Mouse (Mus musculus) urinary bladder, postnatal 10 days (tissue): Measurements from ENCODE around the gene Gm12184.
"Not testable (repeated sequence)": the region's sequence is repeated elsewhere in the genome, so short reads cannot be mapped to it uniquely, and the experiment has no call there.

ENCODE experiments used
- DNase-seq: peaks from one replicate; pipeline ENCODE4 v3.0.0; 2022; ENCODE audit warnings: low spot score

Gm12184 gene

DNA sequence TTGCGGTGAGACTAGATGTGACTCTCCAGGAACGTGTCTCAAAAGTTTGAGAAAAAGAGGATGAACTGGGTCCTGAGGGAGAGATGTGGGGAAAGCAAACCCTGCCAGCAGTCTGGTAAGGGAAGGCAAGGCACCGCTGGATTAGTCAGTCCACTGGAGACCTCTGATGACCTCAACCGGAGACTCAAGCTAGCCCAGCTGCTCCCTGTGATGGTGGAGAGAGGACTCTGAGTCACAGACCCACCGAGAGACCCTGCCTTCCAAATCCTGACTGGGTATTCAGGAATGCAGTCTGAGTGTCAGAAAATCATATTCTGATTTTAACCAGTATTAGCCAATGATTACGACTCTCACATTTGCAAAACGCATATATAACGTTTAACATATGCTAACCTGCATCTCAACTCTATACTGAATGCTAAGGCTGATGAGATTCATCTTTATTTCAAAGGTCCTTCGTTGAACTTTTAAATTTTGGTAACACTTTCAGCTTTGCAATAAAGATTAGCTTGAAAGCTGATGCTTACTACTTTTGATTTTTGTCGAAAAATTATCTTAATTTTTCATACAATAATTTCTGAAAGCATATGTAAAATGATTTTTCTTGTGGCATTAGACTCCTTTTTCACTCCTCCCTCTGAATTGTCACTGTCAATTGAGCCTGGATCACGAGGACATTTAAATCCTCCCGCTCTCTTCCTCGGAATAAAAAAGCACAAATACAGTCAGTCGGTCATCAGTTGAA is 3.5 kb downstream of the Gm12184 start:
- no peak for DNase-seq

GRCm38 (mm10) chr11:48821299-48821698 is 5.2 kb downstream of the Gm12184 start:
- DNase-seq = not testable (repeated sequence)

- no peak for DNase-seq
These were observed 6.2 kb downstream of the Gm12184 start for GRCm38 (mm10) chr11:48820308-48820674.

DNA sequence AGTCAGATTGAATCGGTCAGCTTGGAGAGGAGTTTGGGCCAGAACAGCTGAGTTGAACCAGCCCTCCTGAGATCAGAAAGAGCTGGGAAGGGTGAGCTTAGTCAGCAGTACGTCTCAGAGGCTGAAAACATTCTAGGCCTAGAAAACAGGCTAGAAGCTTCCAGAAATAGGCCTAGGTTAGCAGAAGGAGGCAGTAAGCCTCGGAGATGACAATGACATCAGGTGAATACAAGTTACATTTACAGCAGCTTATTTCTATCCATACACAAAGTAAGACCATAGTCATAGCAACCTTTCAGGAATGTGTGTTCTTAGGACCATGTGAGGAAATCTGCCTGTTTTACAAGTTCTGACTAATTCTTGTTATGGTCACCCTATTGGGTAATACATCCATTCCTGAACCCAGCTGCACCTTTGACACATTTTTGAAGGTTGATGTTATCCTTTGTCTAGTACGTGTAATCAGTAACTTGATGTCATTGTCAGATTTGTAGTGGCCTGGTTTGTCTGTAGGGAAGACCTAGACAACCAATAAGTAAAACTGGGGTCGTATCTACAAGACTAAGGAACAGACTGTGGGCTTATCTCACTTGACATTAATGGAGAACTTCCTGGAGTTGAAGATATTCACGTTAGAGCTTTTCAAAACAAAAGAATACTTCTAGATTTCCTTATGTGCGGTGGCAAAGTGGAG is 6.7 kb downstream of the Gm12184 start:
- DNase-seq = no peak

- no peak for DNase-seq
These were observed 8.1 kb downstream of the Gm12184 start for GRCm38 (mm10) chr11:48818346-48818745.

GRCm38 (mm10) chr11:48817794-48818193 is 8.7 kb downstream of the Gm12184 start:
- DNase-seq = no peak

DNA sequence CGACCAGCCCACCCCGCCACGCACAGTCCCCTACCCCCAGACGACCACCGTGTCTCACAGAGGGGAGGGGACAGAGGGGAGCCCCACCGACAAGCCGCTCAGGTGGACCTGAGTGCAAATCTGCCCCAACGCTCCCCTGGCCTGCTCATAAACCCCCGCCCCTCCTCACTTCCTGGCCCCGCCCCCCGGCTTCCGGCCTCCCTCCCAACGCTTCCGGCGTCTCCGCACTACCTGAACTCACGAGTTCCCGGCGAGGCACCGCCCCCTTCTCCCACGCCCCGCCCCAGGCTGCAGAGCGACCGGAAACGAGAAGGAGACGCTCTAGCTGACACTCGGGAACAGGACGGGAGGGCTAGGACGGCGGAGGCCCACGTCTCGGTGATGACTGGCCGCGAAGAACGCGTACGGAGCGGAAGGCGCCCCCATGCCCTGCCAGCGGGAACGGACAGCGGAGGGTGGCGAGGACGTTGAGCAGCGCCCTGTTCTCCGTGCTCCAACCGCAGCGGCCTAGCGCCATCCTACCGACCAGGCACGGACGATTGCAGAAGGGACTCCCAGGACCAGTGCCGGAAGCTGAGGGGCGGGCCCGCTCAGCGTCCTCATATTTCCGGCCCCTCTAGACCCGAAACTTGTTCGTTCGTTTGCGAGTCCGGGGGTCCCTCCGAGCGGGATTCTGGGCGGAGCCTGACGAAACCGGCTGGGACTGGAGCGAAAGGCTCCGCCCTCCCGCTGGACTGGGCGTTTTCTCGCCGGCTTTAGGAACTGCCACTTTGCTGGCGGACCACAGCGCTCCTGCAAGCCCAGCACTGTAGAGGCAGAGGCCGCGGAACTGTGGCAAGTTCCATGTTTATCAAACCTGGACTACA is 9.4 kb downstream of the Gm12184 start, which contains the start of gene Trim41:
TSS of gene Trim41 (minus strand) at position 554 of the 866 bp plus-strand sequence.
- DNase-seq = peak; percentile 95

GRCm38 (mm10) chr11:48816281-48816781 is 10.1 kb downstream of the Gm12184 start:
- no peak for DNase-seq

- no peak for DNase-seq
These were observed 10.6 kb downstream of the Gm12184 start for GRCm38 (mm10) chr11:48815851-48816250.

GRCm38 (mm10) chr11:48813782-48814181 is 12.7 kb downstream of the Gm12184 start:
- no peak for DNase-seq

GRCm38 (mm10) chr11:48810142-48810541 is 16.3 kb downstream of the Gm12184 start:
- DNase-seq = no peak

DNA sequence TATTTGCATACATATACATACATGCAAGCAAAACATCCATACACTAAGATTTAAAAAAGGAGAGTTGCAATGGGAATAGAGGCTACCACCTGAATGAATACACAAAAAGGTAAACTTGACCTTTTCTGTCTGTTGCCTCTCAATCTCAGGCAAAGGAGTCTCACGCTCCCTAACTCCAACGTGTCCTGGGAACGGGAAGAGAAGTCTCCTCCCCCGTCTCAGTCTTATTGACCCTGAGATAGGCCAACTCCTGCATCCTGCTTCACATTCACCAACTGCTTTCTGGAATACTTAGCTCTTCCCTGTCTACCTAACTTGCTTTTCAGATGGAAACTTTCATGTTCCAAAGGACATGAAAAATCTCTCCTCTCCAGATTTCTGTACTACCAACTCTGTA is 17.0 kb downstream of the Gm12184 start:
- no peak for DNase-seq

GRCm38 (mm10) chr11:48808737-48809433 is 17.6 kb downstream of the Gm12184 start:
- DNase-seq = peak; percentile 20

DNA sequence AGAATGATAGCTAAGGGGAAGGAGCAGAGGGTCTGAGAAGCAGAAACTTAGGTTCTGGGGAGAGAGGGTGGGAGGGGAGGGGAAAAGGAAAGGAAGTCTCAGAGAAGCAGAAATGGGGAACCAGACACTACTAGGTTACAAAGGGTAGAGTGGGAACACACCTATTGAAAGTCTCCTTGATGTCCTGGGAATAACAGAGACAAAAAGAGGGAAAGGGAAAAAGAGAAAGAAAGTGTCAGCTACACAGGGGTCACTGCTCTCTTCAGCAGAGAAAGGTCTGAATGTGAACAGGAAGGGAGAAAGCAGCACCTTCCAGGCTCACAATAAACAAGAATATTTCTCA is 18.2 kb downstream of the Gm12184 start:
- DNase-seq = no peak

GRCm38 (mm10) chr11:48807563-48808303 is 18.7 kb downstream of the Gm12184 start:
- DNase-seq = no peak

GRCm38 (mm10) chr11:48806856-48807562 is 19.4 kb downstream of the Gm12184 start:
- no peak for DNase-seq

DNA sequence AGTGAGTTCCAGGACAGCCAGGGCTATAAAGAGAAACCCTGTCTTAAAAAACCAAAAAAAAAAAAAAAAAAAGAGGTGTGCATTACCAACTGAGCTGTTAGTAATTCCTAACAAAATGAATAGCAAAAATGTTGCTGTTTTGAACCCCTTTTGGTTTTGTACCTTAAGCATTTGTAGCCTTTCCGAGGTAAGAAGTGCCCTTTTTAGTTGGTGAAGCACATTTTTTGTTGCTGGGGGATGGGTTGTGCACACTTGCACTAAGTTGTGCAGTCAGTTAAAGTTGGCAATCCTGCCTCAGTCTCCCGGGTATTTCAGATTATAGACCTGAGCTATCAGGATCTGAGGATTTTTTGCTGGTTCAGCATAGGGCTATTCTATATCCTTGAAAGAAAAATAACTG is 21.5 kb downstream of the Gm12184 start:
- no peak for DNase-seq

- no peak for DNase-seq
These were observed 22.5 kb downstream of the Gm12184 start for GRCm38 (mm10) chr11:48803988-48804387.

DNA sequence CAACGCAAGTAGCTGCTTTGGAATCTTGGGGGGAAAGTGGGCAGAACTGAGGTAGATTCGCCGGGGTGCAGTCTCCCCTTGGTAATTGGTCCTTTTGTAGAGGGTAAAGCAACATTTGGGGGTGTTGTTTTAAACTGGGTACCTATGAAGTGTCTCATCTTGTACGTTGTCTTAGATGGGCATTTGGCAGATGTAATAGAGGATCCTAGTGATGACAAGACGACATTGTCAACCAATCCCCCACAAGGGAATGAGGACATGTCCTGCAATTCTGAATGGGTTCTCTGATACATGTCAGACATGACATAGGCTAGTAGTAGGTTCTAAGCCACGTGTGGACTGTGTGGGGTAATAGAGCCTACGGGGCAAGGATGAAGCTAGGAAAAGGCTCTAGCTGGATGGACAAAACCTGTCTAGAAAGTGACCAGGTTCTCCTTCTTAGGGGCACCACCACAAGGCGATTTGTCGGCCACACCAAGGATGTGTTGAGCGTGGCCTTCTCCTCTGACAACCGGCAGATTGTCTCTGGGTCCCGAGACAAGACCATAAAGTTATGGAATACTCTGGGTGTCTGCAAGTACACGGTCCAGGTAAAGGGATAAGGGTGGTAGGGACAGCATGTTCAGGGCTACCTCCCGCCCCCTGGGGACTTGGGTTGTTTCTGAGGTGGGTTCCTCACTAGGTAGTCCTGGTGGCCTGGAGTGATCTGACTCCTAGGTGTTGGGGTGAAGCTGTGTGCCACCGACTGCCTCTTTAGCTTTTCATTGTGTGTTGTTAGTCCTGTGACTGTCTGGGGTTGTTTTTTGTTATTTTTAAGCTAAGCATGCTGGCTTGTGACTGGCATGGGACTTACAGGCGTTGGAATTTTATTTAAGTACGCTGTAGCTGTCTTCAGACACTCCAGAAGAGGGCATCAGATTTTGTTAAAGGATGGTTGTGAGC is 24.4 kb downstream of the Gm12184 start:
- DNase-seq = no peak
